Mouse (Mus musculus) gastrocnemius, postnatal 25 days (tissue): ENCODE results near the gene Pdcd1. TPM values are rescaled to one million over a fixed set of nuclear protein-coding genes. Genes with fewer than 3 reads are reported as not detected.
"Not testable (repeated sequence)": the region's sequence is repeated elsewhere in the genome, so short reads cannot be mapped to it uniquely, and the experiment has no call there.

ENCODE experiments used
- DNase-seq: peaks from one replicate; pipeline ENCODE4 v3.0.0; 2022
- total RNA-seq, 2 experiments: library from RNA; stranded (reverse); gene quantifications; 1 replicate in 1 of 2; 2 replicates in 1 of 2; pipeline ENCODE4 v1.2.3; 2021

The Pdcd1 gene
- total RNA-seq, 2 experiments from 2014 or later = 0.13 TPM; not detected in 1

- no peak for DNase-seq
Measured at GRCm38 (mm10) chr1:94028741-94029140, 23.6 kb downstream of the Pdcd1 start.

- no peak for DNase-seq
Measured at GRCm38 (mm10) chr1:94027506-94028108, 24.7 kb downstream of the Pdcd1 start.

- no peak for DNase-seq
Measured at GRCm38 (mm10) chr1:94020151-94020550, 32.2 kb downstream of the Pdcd1 start, which contains the start of gene Neu4. Gene Neu4, plus strand, starts transcription at chr1:94020451.

GRCm38 (mm10) chr1:94011643-94012042 is 40.7 kb downstream of the Pdcd1 start:
- no peak for DNase-seq

GRCm38 (mm10) chr1:94008826-94009225 is 43.5 kb downstream of the Pdcd1 start:
- DNase-seq = not testable (repeated sequence)

- DNase-seq = not testable (repeated sequence)
Measured at GRCm38 (mm10) chr1:94005954-94006506, 46.3 kb downstream of the Pdcd1 start.

GRCm38 (mm10) chr1:94001023-94001422 is 51.3 kb downstream of the Pdcd1 start:
- no peak for DNase-seq

GRCm38 (mm10) chr1:93991491-93991890 is 60.9 kb downstream of the Pdcd1 start:
- not testable (repeated sequence) for DNase-seq

- DNase-seq = not testable (repeated sequence)
Measured at GRCm38 (mm10) chr1:93991068-93991467, 61.3 kb downstream of the Pdcd1 start.

- DNase-seq = not testable (repeated sequence)
Measured at GRCm38 (mm10) chr1:93990209-93990608, 62.1 kb downstream of the Pdcd1 start, which contains the start of gene Gal3st2c. Gene Gal3st2c, plus strand, starts transcription at chr1:93990509.

- no peak for DNase-seq
Measured at GRCm38 (mm10) chr1:93988786-93989185, 63.6 kb downstream of the Pdcd1 start.

Other genes with a start within 250 kb of the Pdcd1 start
- gene Ing5, start 248.6 kb downstream of the Pdcd1 start, total RNA-seq = 1 to 10 TPM; 3.1 TPM
- gene D2hgdh, start 227.6 kb downstream of the Pdcd1 start, total RNA-seq = 10 to 100 TPM; 18.4 to 23.1 TPM
- not detected for gene Gal3st2, start 191.2 kb downstream of the Pdcd1 start, total RNA-seq
- gene Gal3st2b, start 134.2 kb downstream of the Pdcd1 start, total RNA-seq = not detected
- under 1 TPM in 1 of 2 experiments, not detected in 1; 0.05 TPM for gene Gal3st2c, start 62.0 kb downstream of the Pdcd1 start, total RNA-seq
- not detected for gene Neu4, start 32.1 kb downstream of the Pdcd1 start, total RNA-seq